Mouse (Mus musculus) liver, adult 2 months (tissue): ENCODE data around the gene Pan3. TPM values are rescaled to one million over a fixed set of nuclear protein-coding genes. Genes with fewer than 3 reads are reported as not detected.

Source experiments
- DNase-seq: peaks from one replicate; pipeline ENCODE4 v3.0.0-alpha.2; 2011; ENCODE audit warnings: low read depth, low spot score; ENCODE audit errors: extremely low read depth
- H3K27ac ChIP-seq: fragments of 200-500 bp; replicated peaks from 2 replicates; pipeline ENCODE4 v1.5.1; 2012; ENCODE audit warnings: low read depth, mild to moderate bottlenecking, control low read depth, inconsistent platforms, low read length; ENCODE audit not compliant: insufficient read depth
- H3K27me3 ChIP-seq: fragments of 200-500 bp; 2 replicates; pipeline ENCODE4 v1.6.1; 2012; ENCODE audit warnings: mild to moderate bottlenecking, moderate library complexity, low read length, inconsistent platforms; ENCODE audit not compliant: control insufficient read depth, insufficient read depth
- H3K36me3 ChIP-seq: fragments of 200-500 bp; 2 replicates; pipeline ENCODE4 v1.6.1; 2012; ENCODE audit warnings: low read length, inconsistent platforms; ENCODE audit not compliant: control insufficient read depth, insufficient read depth
- H3K4me1 ChIP-seq: fragments of 200-500 bp; 2 replicates; pipeline ENCODE4 v1.6.1; 2011; ENCODE audit warnings: low read length; ENCODE audit not compliant: control insufficient read depth, insufficient read depth
- H3K4me3 ChIP-seq: fragments of 200-500 bp; 2 replicates; pipeline ENCODE4 v1.5.1; 2011; ENCODE audit warnings: low read depth, mild to moderate bottlenecking, control low read depth, low read length, moderate library complexity; ENCODE audit not compliant: insufficient read depth
- H3K79me2 ChIP-seq: fragments of 200-500 bp; 2 replicates; pipeline ENCODE4 v1.6.1; 2012; ENCODE audit warnings: inconsistent platforms, mild to moderate bottlenecking, low read length, moderate library complexity; ENCODE audit not compliant: control insufficient read depth, insufficient read depth
- H3K9ac ChIP-seq: fragments of 200-500 bp; 2 replicates; pipeline ENCODE4 v1.6.1; 2012; ENCODE audit warnings: low read depth, mild to moderate bottlenecking, control low read depth, inconsistent platforms, low read length
- CTCF ChIP-seq: fragments of 200-500 bp; IDR thresholded peaks from 2 replicates; pipeline ENCODE4 v1.5.1; 2011; ENCODE audit warnings: low read depth, low read length, control low read depth
- POLR2A ChIP-seq: fragments of 200-500 bp; IDR thresholded peaks from 2 replicates; pipeline ENCODE4 v1.6.1; 2011; ENCODE audit warnings: low read length, control low read depth; ENCODE audit not compliant: insufficient read depth; ENCODE audit errors: extremely low read depth
- whole genome bisulfite sequencing: fragments of 180-500 bp; shearing (Covaris S2); methylation state at CpG from one replicate; pipeline ENCODE4 v1.1.7; 2018; 5-methylcytosine and 5-hydroxymethylcytosine counted together
- polyA plus RNA-seq: library from polyadenylated mRNA; depleted of rRNA; stranded (reverse); fragments of >200 nt; gene quantifications from 2 replicates; pipeline ENCODE4 v1.2.3, GENCODE M21; 2012
- total RNA-seq: library from RNA; depleted of rRNA; stranded (reverse); fragments of >200 nt; gene quantifications from 2 replicates; pipeline ENCODE4 v1.2.3, GENCODE M21; 2014

Pan3 gene
- total and polyA plus RNA-seq, 2 experiments, result 11.6 to 47.1 TPM

- H3K4me3 ChIP-seq, result no peak overlapping the region
- DNase-seq, result no peak
- peaks cover 23% of the 10 kb centered on the region; the same call in 1 of the 2 replicates for H3K79me2 ChIP-seq
- WGBS, result 96% methylated on average over 9 of the region's 9 CpGs
- no peak for TF ChIP-seq CTCF
- no peak for TF ChIP-seq POLR2A
- no peak overlapping the region for H3K9ac ChIP-seq
- H3K27me3 ChIP-seq, result no peaks in the 10 kb centered on the region
- H3K36me3 ChIP-seq, result no peaks in the 10 kb centered on the region
- H3K27ac ChIP-seq, result no peak overlapping the region
- H3K4me1 ChIP-seq, result peaks cover 4% of the 10 kb centered on the region; the same call in 1 of the 2 replicates
These were observed 47.1 kb downstream of the Pan3 start for GRCm38 (mm10) chr5:147477106-147477505.

DNA sequence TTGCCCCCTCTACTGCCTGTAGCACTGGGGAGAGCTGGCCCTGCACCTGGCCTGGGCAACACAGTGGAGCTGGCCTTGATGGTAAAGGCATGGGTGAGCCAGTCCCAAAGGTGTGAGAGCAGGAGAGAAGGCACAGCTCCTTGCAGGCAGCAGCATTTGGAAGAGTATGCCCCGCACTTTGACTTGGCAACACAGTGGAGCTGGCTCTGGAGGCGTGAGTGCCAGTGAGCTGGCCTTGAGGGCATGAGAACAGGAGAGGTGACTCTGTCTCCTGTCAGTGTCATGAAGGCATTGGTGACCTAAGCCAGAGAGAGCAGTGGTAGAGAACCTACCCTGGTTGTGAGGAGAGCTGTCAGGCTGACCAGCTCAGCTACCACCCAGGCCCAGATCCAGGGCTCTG, 49.4 kb downstream of the Pan3 start:
- Histone ChIP-seq H3K4me1 (peaks cover 4% of the 10 kb centered on the region; the same call in 1 of the 2 replicates), H3K9ac (no peak overlapping the region), H3K36me3 (no peaks in the 10 kb centered on the region), H3K27ac (no peak overlapping the region), H3K79me2 (peaks cover 28% of the 10 kb centered on the region; the same call in 1 of the 2 replicates), H3K27me3 (no peaks in the 10 kb centered on the region), H3K4me3 (no peak overlapping the region)
- peak; percentile 63 for DNase-seq
- TF ChIP-seq CTCF (no peak), POLR2A (no peak)
- 28% methylated on average over 2 of the region's 2 CpGs for WGBS

GRCm38 (mm10) chr5:147484142-147484541, 54.2 kb downstream of the Pan3 start:
- Histone ChIP-seq H3K4me1 (peaks cover 4% of the 10 kb centered on the region; the same call in 1 of the 2 replicates), H3K9ac (no peak overlapping the region), H3K79me2 (peaks cover 21% of the 10 kb centered on the region; the same call in 1 of the 2 replicates), H3K27me3 (no peaks in the 10 kb centered on the region), H3K4me3 (no peak overlapping the region), H3K27ac (no peak overlapping the region), H3K36me3 (peaks cover 5% of the 10 kb centered on the region; the same call in 1 of the 2 replicates)
- no peak for TF ChIP-seq POLR2A
- TF ChIP-seq CTCF, result peak; percentile 42; the same call in 1 of the 2 replicates
- no peak for DNase-seq
- WGBS, result 77% methylated on average over 3 of the region's 3 CpGs

DNA sequence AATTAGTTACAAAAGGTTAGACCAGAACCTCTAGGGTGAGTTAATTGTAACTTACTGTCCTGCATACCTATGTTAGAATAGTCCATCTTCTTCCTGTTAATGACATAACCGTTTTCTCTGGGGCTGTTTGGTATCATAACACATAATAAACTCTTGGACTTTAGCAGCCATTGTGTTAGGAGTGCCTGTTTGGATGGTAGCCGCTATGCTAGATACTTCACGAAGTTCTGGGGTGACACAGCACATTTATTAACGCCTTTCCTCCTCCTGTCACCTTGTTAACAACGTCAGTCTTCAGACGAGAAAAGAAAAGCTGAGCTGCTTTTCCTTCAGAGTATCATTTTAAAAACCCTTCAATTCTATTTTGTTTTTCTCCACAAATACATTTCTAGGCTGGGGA, 59.3 kb downstream of the Pan3 start:
- WGBS, result 82% methylated on average over 6 of the region's 6 CpGs
- DNase-seq, result no peak
- Histone ChIP-seq H3K36me3 (peaks cover 11% of the 10 kb centered on the region; the same call in 1 of the 2 replicates), H3K27ac (no peak overlapping the region), H3K9ac (no peak overlapping the region), H3K4me3 (no peak overlapping the region), H3K27me3 (no peaks in the 10 kb centered on the region), H3K4me1 (peaks cover 5% of the 10 kb centered on the region), H3K79me2 (peaks cover 19% of the 10 kb centered on the region; the same call in 1 of the 2 replicates)
- TF ChIP-seq CTCF (no peak), POLR2A (no peak)

GRCm38 (mm10) chr5:147490907-147491306, 60.9 kb downstream of the Pan3 start:
- Histone ChIP-seq H3K27me3 (no peaks in the 10 kb centered on the region), H3K4me1 (peaks cover 5% of the 10 kb centered on the region), H3K36me3 (peaks cover 14% of the 10 kb centered on the region; the same call in 1 of the 2 replicates), H3K79me2 (peaks cover 12% of the 10 kb centered on the region; the same call in 1 of the 2 replicates), H3K9ac (no peak overlapping the region), H3K4me3 (no peak overlapping the region), H3K27ac (no peak overlapping the region)
- no peak for DNase-seq
- 84% methylated on average over 5 of the region's 5 CpGs for WGBS
- TF ChIP-seq POLR2A, result no peak
- TF ChIP-seq CTCF, result no peak

DNA sequence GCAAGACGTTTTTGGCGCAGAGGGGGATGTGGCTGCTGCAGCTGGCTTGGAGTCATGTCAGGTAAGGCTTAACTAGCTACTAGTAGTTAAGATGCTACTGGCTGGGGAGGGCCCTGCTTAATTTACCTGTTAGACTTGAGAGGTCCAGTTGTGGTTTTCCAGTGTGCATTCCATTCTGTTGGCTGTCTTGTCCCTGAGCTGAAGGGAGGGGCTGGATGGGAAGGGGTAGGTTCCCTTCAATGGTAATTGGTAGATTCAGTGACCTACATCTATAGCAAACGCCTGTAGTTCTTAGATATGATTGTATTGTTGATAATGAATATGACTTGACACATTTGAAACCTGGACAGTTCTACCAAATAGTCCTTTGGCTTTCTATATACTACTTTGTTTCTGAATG, 62.5 kb downstream of the Pan3 start:
- peaks cover 16% of the 10 kb centered on the region; the same call in 1 of the 2 replicates for H3K79me2 ChIP-seq
- no peak for DNase-seq
- 83% methylated on average over 3 of the region's 3 CpGs for WGBS
- H3K36me3 ChIP-seq, result peaks cover 14% of the 10 kb centered on the region; the same call in 1 of the 2 replicates
- no peak overlapping the region for H3K9ac ChIP-seq
- H3K27ac ChIP-seq, result no peak overlapping the region
- H3K4me3 ChIP-seq, result no peak overlapping the region
- H3K27me3 ChIP-seq, result no peaks in the 10 kb centered on the region
- H3K4me1 ChIP-seq, result peaks cover 5% of the 10 kb centered on the region
- TF ChIP-seq CTCF (no peak), POLR2A (no peak)
